Mouse (Mus musculus) MEL (cell line): ENCODE data around the gene Atp8b5. TPM values are rescaled to one million over a fixed set of nuclear protein-coding genes. Genes with fewer than 3 reads are reported as not detected.

ENCODE experiments used
- DNase-seq: peaks from one replicate; pipeline ENCODE4 v3.0.0; 2011; ENCODE audit warnings: low read depth, low spot score
- H3K27ac ChIP-seq: 2 replicates; pipeline ENCODE4 v1.5.1; 2012; ENCODE audit warnings: low read depth, mild to moderate bottlenecking, control low read depth, low read length, moderate library complexity; ENCODE audit not compliant: control insufficient read depth
- H3K27me3 ChIP-seq, 2 experiments: fragments of 150-350 bp in 1 of 2; sonication (generic) in 1 of 2; 2 replicates each; pipeline ENCODE4 v1.6.1; 2012; ENCODE audit warnings: low read length in 2 of 2, mild to moderate bottlenecking in 2 of 2, improper control_type of control experiment in 1 of 2, moderate library complexity in 1 of 2; ENCODE audit not compliant: insufficient read depth in 2 of 2, control insufficient read depth in 1 of 2
- H3K36me3 ChIP-seq, 2 experiments: 2 replicates each; pipeline ENCODE4 v1.6.1; 2012 to 2014; ENCODE audit warnings: low read length in 2 of 2, improper control_type of control experiment in 1 of 2, inconsistent platforms in 1 of 2, mild to moderate bottlenecking in 1 of 2; ENCODE audit not compliant: insufficient read depth in 2 of 2, control insufficient read depth in 1 of 2
- H3K4me1 ChIP-seq, 2 experiments: fragments of 150-350 bp in 1 of 2; sonication (generic) in 1 of 2; 2 replicates each; pipeline ENCODE4 v1.6.1; 2012; ENCODE audit warnings: low read length in 2 of 2, improper control_type of control experiment in 1 of 2, mild to moderate bottlenecking in 1 of 2; ENCODE audit not compliant: insufficient read depth in 2 of 2, control insufficient read depth in 1 of 2
- H3K4me3 ChIP-seq, 2 experiments: fragments of 150-350 bp in 1 of 2; sonication (generic) in 1 of 2; 2 replicates each; pipeline ENCODE4 v1.5.1; 2012; ENCODE audit warnings: low read depth in 2 of 2, low read length in 2 of 2, mild to moderate bottlenecking in 2 of 2, moderate library complexity in 2 of 2, control low read depth in 1 of 2, improper control_type of control experiment in 1 of 2; ENCODE audit not compliant: control insufficient read depth in 1 of 2, insufficient read depth in 1 of 2
- H3K79me2 ChIP-seq: 2 replicates; pipeline ENCODE4 v1.6.1; 2012; ENCODE audit warnings: mild to moderate bottlenecking, low read length, moderate library complexity; ENCODE audit not compliant: control insufficient read depth, poor library complexity, insufficient read depth
- H3K9ac ChIP-seq: 2 replicates; pipeline ENCODE4 v1.6.1; 2012; ENCODE audit warnings: low read depth, mild to moderate bottlenecking, control low read depth, low read length, moderate library complexity; ENCODE audit not compliant: control insufficient read depth, poor library complexity, severe bottlenecking
- H3K9me3 ChIP-seq: fragments of 150-350 bp; sonication (generic); replicated peaks from 2 replicates; pipeline ENCODE4 v1.6.1; 2012; ENCODE audit warnings: mild to moderate bottlenecking, low read length, improper control_type of control experiment, moderate library complexity; ENCODE audit not compliant: insufficient read depth
- BHLHE40 ChIP-seq: IDR thresholded peaks from 2 replicates; pipeline ENCODE4 v1.6.1; 2012; ENCODE audit warnings: low read depth, mild to moderate bottlenecking, inconsistent platforms, low read length, improper control_type of control experiment, borderline replicate concordance
- CHD1 ChIP-seq: IDR thresholded peaks from 2 replicates; pipeline ENCODE4 v1.6.1; 2012; ENCODE audit warnings: low read depth, mild to moderate bottlenecking, inconsistent platforms, low read length, improper control_type of control experiment
- CTCF ChIP-seq, 3 experiments: IDR thresholded peaks in 2 of 3; conservative IDR thresholded peaks in 1 of 3; 2 replicates each; pipeline ENCODE4 v1.5.1; 2011 to 2012; ENCODE audit warnings: low read length in 3 of 3, low read depth in 2 of 3, mild to moderate bottlenecking in 2 of 3, improper control_type of control experiment in 1 of 3, inconsistent platforms in 1 of 3, mixed read lengths in 1 of 3, moderate library complexity in 1 of 3; ENCODE audit not compliant: control insufficient read depth in 1 of 3, insufficient read depth in 1 of 3, poor library complexity in 1 of 3, severe bottlenecking in 1 of 3
- E2F4 ChIP-seq: IDR thresholded peaks from 2 replicates; pipeline ENCODE4 v1.6.1; 2011; ENCODE audit warnings: low read depth, low read length, improper control_type of control experiment, borderline replicate concordance
- EP300 ChIP-seq, 2 experiments: IDR thresholded peaks; 2 replicates each; pipeline ENCODE4 v1.6.1; 2011; ENCODE audit warnings: improper control_type of control experiment in 2 of 2, low read length in 2 of 2, low read depth in 1 of 2, mild to moderate bottlenecking in 1 of 2
- GABPA ChIP-seq: IDR thresholded peaks from 2 replicates; pipeline ENCODE4 v1.6.1; 2012; ENCODE audit warnings: low read depth, mild to moderate bottlenecking, inconsistent platforms, low read length, improper control_type of control experiment, moderate library complexity
- GATA1 ChIP-seq: IDR thresholded peaks from 2 replicates; pipeline ENCODE4 v1.6.1; 2011; ENCODE audit warnings: low read depth, low read length, improper control_type of control experiment
- HCFC1 ChIP-seq: IDR thresholded peaks from 2 replicates; pipeline ENCODE4 v1.6.1; 2012; ENCODE audit warnings: low read depth, mild to moderate bottlenecking, inconsistent platforms, low read length, improper control_type of control experiment, moderate library complexity
- JUND ChIP-seq: IDR thresholded peaks from 2 replicates; pipeline ENCODE4 v1.6.1; 2011; ENCODE audit warnings: low read depth, mild to moderate bottlenecking, improper control_type of control experiment, low read length
- MAFK ChIP-seq: IDR thresholded peaks from 2 replicates; pipeline ENCODE4 v1.6.1; 2011; ENCODE audit warnings: low read depth, mild to moderate bottlenecking, low read length, improper control_type of control experiment, borderline replicate concordance
- MAX ChIP-seq: IDR thresholded peaks from 2 replicates; pipeline ENCODE4 v1.6.1; 2011; ENCODE audit warnings: low read length, improper control_type of control experiment
- MEF2A ChIP-seq: IDR thresholded peaks from 2 replicates; pipeline ENCODE4 v1.6.1; 2014; ENCODE audit warnings: low read depth, mild to moderate bottlenecking, inconsistent platforms, low read length, improper control_type of control experiment; ENCODE audit not compliant: poor library complexity, insufficient replicate concordance, severe bottlenecking; ENCODE audit errors: extremely low read depth
- MYC ChIP-seq: IDR thresholded peaks from 2 replicates; pipeline ENCODE4 v1.6.1; 2011; ENCODE audit warnings: low read depth, mild to moderate bottlenecking, low read length, improper control_type of control experiment, moderate library complexity
- NRF1 ChIP-seq: IDR thresholded peaks from 2 replicates; pipeline ENCODE4 v1.6.1; 2014; ENCODE audit warnings: low read depth, mild to moderate bottlenecking, inconsistent platforms, low read length, improper control_type of control experiment, moderate library complexity; ENCODE audit not compliant: poor library complexity, insufficient read depth, severe bottlenecking
- POLR2A ChIP-seq, 2 experiments: IDR thresholded peaks; 2 replicates each; pipeline ENCODE4 v1.6.1; 2011 to 2012; ENCODE audit warnings: low read length in 2 of 2, mild to moderate bottlenecking in 2 of 2, control low read depth in 1 of 2, improper control_type of control experiment in 1 of 2, low read depth in 1 of 2, moderate library complexity in 1 of 2; ENCODE audit not compliant: control insufficient read depth in 1 of 2, insufficient read depth in 1 of 2, poor library complexity in 1 of 2
- POLR2AphosphoS2 ChIP-seq: IDR thresholded peaks from 2 replicates; pipeline ENCODE4 v1.6.1; 2011; ENCODE audit warnings: low read length, improper control_type of control experiment
- SIN3A ChIP-seq: IDR thresholded peaks from 2 replicates; pipeline ENCODE4 v1.6.1; 2012; ENCODE audit warnings: low read length, improper control_type of control experiment, inconsistent platforms
- SMC3 ChIP-seq: IDR thresholded peaks from 2 replicates; pipeline ENCODE4 v1.6.1; 2011; ENCODE audit warnings: low read depth, low read length, improper control_type of control experiment
- TBP ChIP-seq: IDR thresholded peaks from 2 replicates; pipeline ENCODE4 v1.8.0; 2011; ENCODE audit warnings: low read depth, low read length, improper control_type of control experiment
- TCF12 ChIP-seq: IDR thresholded peaks from 2 replicates; pipeline ENCODE4 v1.6.1; 2014; ENCODE audit warnings: low read depth, mild to moderate bottlenecking, inconsistent platforms, low read length, improper control_type of control experiment, moderate library complexity
- USF2 ChIP-seq, 2 experiments: IDR thresholded peaks; 2 replicates each; pipeline ENCODE4 v1.6.1; 2011 to 2012; ENCODE audit warnings: improper control_type of control experiment in 2 of 2, low read length in 2 of 2, borderline replicate concordance in 1 of 2, inconsistent platforms in 1 of 2, low read depth in 1 of 2, mild to moderate bottlenecking in 1 of 2; ENCODE audit not compliant: insufficient read depth in 1 of 2
- ZC3H11A ChIP-seq: IDR thresholded peaks from 2 replicates; pipeline ENCODE4 v1.6.1; 2012; ENCODE audit warnings: low read depth, mild to moderate bottlenecking, inconsistent platforms, low read length, improper control_type of control experiment
- ZMIZ1 ChIP-seq: IDR thresholded peaks from 2 replicates; pipeline ENCODE4 v1.6.1; 2012; ENCODE audit warnings: low read depth, mild to moderate bottlenecking, inconsistent platforms, low read length, improper control_type of control experiment, moderate library complexity
- ZNF384 ChIP-seq: IDR thresholded peaks from 2 replicates; pipeline ENCODE4 v1.6.1; 2012; ENCODE audit warnings: low read depth, mild to moderate bottlenecking, inconsistent platforms, low read length, improper control_type of control experiment
- polyA plus RNA-seq, 2 experiments: library from polyadenylated mRNA; stranded (reverse) in 1 of 2; unstranded in 1 of 2; fragments of >175 nt in 1 of 2; fragments of >200 nt in 1 of 2; gene quantifications; 2 replicates each; pipeline versions ENCODE4 v1.2.1 to v1.2.4; 2012; ENCODE audit warnings: low replicate concordance in 2 of 2, low read depth in 1 of 2; ENCODE audit not compliant: insufficient read length in 2 of 2, insufficient read depth in 1 of 2, missing spikeins in 1 of 2
- total RNA-seq: library from RNA; depleted of rRNA; stranded (reverse); fragments of 300-350 nt; gene quantifications from 2 replicates; pipeline ENCODE4 v1.2.3, GENCODE M21; 2012

The Atp8b5 gene
- total and polyA plus RNA-seq, 3 experiments = 4.9 to 5.0 TPM; not detected in 1

DNA sequence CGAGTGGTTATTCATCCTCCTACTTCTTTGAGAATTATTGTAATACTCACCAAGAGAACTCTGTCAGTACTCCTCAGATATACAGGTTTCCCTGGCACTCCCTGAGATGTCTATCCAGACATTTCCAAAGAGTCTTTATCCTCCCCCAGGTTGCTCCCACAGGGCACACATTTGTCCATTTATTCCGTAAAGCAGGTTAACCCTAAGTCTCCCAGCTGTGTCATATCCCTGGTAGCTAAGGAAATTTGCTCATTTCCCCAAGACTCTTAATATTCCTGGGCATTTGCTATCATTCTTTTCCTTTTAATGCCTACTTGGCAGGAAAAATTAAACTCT is 332 bp downstream of the Atp8b5 start:
- Histone ChIP-seq H3K4me1 (peaks cover 4 to 7% of the 10 kb centered on the region in 2 experiments), H3K9ac (peak overlapping the region; percentile 46), H3K9me3 (no peaks in the 10 kb centered on the region), H3K79me2 (no peaks in the 10 kb centered on the region; the same call in 1 of the 2 replicates), H3K27ac (peak overlapping the region; percentile 47), H3K36me3 (peaks cover 0 to 16% of the 10 kb centered on the region in 2 experiments; a peak in 2 of 4 replicates), H3K27me3 (no peaks in the 10 kb centered on the region), H3K4me3 (peak overlapping the region; percentile 55 to 66)
- no peak for DNase-seq
- TF ChIP-seq TCF12 = no peak
- TF ChIP-seq ZMIZ1 = peak; percentile 56; the same call in 1 of the 2 replicates
- TF ChIP-seq EP300 (IDR thresholded peaks at IDR 0.05; ENCODE audit: low read depth in 1 of 2, low read length in 2 of 2) = no peak
- no peak for TF ChIP-seq MEF2A
- TF ChIP-seq SIN3A = peak; percentile 7; the same call in 1 of the 2 replicates
- no peak for TF ChIP-seq POLR2A (IDR thresholded peaks at IDR 0.05; ENCODE audit: control insufficient read depth in 1 of 2, insufficient read depth in 1 of 2, low read depth in 1 of 2, low read length in 2 of 2, poor library complexity in 1 of 2)
- TF ChIP-seq JUND = no peak
- no peak for TF ChIP-seq SMC3
- no peak for TF ChIP-seq USF2 (IDR thresholded peaks at IDR 0.05; ENCODE audit: borderline replicate concordance in 1 of 2, insufficient read depth in 1 of 2, low read depth in 1 of 2, low read length in 2 of 2)
- TF ChIP-seq GABPA = no peak

DNA sequence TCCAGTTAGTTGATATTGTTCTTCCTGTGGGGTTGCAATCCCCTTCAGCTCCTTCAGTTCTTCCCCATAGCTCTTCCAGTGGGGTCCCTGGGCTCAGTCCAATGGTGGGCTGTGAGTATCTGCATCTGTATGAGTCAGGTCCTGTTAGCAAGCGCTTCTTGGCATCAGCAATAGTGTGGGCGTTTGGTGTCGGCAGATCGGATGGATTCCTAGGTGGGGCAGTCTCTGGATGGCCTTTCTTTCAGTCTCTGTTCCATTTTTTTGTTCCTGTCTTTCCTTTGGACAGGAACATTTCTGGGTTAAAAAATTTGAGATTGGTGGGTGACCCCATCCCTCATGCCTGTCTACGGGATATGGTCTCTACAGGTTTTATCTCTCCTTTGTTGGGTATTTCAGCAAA is 18.5 kb downstream of the Atp8b5 start:
- no peak for DNase-seq
- TF ChIP-seq ZC3H11A (no peak), POLR2AphosphoS2 (no peak), EP300 (IDR thresholded peaks at IDR 0.05; ENCODE audit: low read depth in 1 of 2, low read length in 2 of 2) (no peak), MAFK (no peak), ZNF384 (no peak), BHLHE40 (no peak), TCF12 (no peak), E2F4 (no peak), NRF1 (no peak), JUND (no peak), SMC3 (no peak), GATA1 (no peak), CHD1 (no peak), HCFC1 (no peak), MYC (no peak), TBP (no peak), MAX (no peak), CTCF (IDR thresholded peaks at IDR 0.05 in 2 of 3, conservative IDR thresholded peaks at IDR 0.05 in 1 of 3; ENCODE audit: control insufficient read depth in 1 of 3, insufficient read depth in 1 of 3, low read depth in 2 of 3, low read length in 3 of 3, poor library complexity in 1 of 3, severe bottlenecking in 1 of 3) (no peak), MEF2A (no peak)
- no peak overlapping the region for H3K9ac ChIP-seq
- no peak overlapping the region for H3K27ac ChIP-seq
- no peaks in the 10 kb centered on the region for H3K27me3 ChIP-seq
- H3K79me2 ChIP-seq = no peaks in the 10 kb centered on the region
- H3K9me3 ChIP-seq = no peaks in the 10 kb centered on the region
- H3K36me3 ChIP-seq = no peaks in the 10 kb centered on the region; a peak in 2 of 4 replicates
- H3K4me3 ChIP-seq = no peak overlapping the region
- H3K4me1 ChIP-seq = peaks cover 0 to 6% of the 10 kb centered on the region in 2 experiments; a peak in 3 of 4 replicates
